Mouse (Mus musculus): ENCODE measurements at regions not wholly inside any gene's neighbourhood (a gene's known extent, or its start where the extent isn't known, plus 50 kb on each side); places are given as distances from the start of the nearest gene placed in this dataset.

GRCm38 (mm10) chr10:51970113-51970512 lies 52.2 kb upstream of the Vgll2 start:
- no peak for DNase-seq (ENCODE audit: extremely low spot score)
